Mouse (Mus musculus): ENCODE measurements around the gene Olfr481. TPM values are rescaled to one million over a fixed set of nuclear protein-coding genes. Genes with fewer than 3 reads are reported as not detected.

Gene Olfr481
- total RNA-seq (2021), result not detected in 2 replicates
- long read RNA-seq, experiment 1, result 0 reads
- long read RNA-seq, experiment 2, result 0 reads

- DNase-seq, result no peak
Observed at GRCm38 (mm10) chr7:108079555-108079954, at the start of gene Olfr481. Gene Olfr481, plus strand, starts transcription at chr7:108079855.

GRCm38 (mm10) chr7:108033889-108034288 lies 45.8 kb upstream of the Olfr481 start, which contains the start of gene Olfr478:
Gene Olfr478, minus strand, starts transcription at chr7:108033989.
- DNase-seq, result no peak

GRCm38 (mm10) chr7:108050393-108050792 lies 29.3 kb upstream of the Olfr481 start, which contains the start of gene Olfr479:
Gene Olfr479, plus strand, starts transcription at chr7:108050693.
- no peak for DNase-seq

GRCm38 (mm10) chr7:108067246-108067645 lies 12.4 kb upstream of the Olfr481 start, which contains the start of gene Olfr480:
Gene Olfr480, minus strand, starts transcription at chr7:108067346.
- no peak for DNase-seq

- DNase-seq, result no peak
Observed at GRCm38 (mm10) chr7:108097486-108097885, 17.8 kb downstream of the Olfr481 start, which contains the start of gene Olfr482. Gene Olfr482, minus strand, starts transcription at chr7:108097586.

- DNase-seq, result no peak
Observed at GRCm38 (mm10) chr7:108100549-108100948, 20.9 kb downstream of the Olfr481 start, which contains the start of gene Olfr483. Gene Olfr483, plus strand, starts transcription at chr7:108100849.

- no peak for DNase-seq
Observed at GRCm38 (mm10) chr7:108120681-108121080, 41.0 kb downstream of the Olfr481 start.

- DNase-seq, result no peak
Observed at GRCm38 (mm10) chr7:108121416-108121815, 41.8 kb downstream of the Olfr481 start.

- no peak for DNase-seq
Observed at GRCm38 (mm10) chr7:108127349-108127748, 47.7 kb downstream of the Olfr481 start, which contains the start of gene Olfr484. Gene Olfr484, minus strand, starts transcription at chr7:108127449.

Other genes starting within 250 kb of the Olfr481 start
- not detected in 2 replicates for gene Olfr470, start 232.4 kb upstream of the Olfr481 start, total RNA-seq (2021)
- gene Olfr472, start 182.0 kb upstream of the Olfr481 start, total RNA-seq (2021), result not detected in 2 replicates
- not detected in 2 replicates for gene Olfr473, start 149.4 kb upstream of the Olfr481 start, total RNA-seq (2021)
- not detected in 2 replicates for gene Olfr474, start 125.2 kb upstream of the Olfr481 start, total RNA-seq (2021)
- gene Olfr476, start 115.1 kb upstream of the Olfr481 start, total RNA-seq (2021), result not detected in 2 replicates
- gene Olfr477, start 93.2 kb upstream of the Olfr481 start, total RNA-seq (2021), result not detected in 2 replicates
- not detected in 2 replicates for gene Olfr478, start 45.9 kb upstream of the Olfr481 start, total RNA-seq (2021)
- gene Olfr479, start 29.2 kb upstream of the Olfr481 start, total RNA-seq (2021), result not detected in 2 replicates
- gene Olfr480, start 12.5 kb upstream of the Olfr481 start, total RNA-seq (2021), result not detected in 2 replicates
- 1.7 and 2.4 TPM in 2 replicates for gene Olfr482, start 17.7 kb downstream of the Olfr481 start, total RNA-seq (2021)
- gene Olfr483, start 21.0 kb downstream of the Olfr481 start, total RNA-seq (2021), result not detected in 2 replicates
- gene Olfr484, start 47.6 kb downstream of the Olfr481 start, total RNA-seq (2021), result not detected in 2 replicates
- not detected in 2 replicates for gene Olfr485, start 80.0 kb downstream of the Olfr481 start, total RNA-seq (2021)
- gene Olfr486, start 92.9 kb downstream of the Olfr481 start, total RNA-seq (2021), result not detected in 2 replicates
- not detected in 2 replicates for gene Olfr487, start 134.8 kb downstream of the Olfr481 start, total RNA-seq (2021)
- not detected in 2 replicates for gene Olfr488, start 178.5 kb downstream of the Olfr481 start, total RNA-seq (2021)
- not detected in 2 replicates for gene Olfr490, start 209.1 kb downstream of the Olfr481 start, total RNA-seq (2021)
- gene Olfr491, start 233.6 kb downstream of the Olfr481 start, total RNA-seq (2021), result not detected in 2 replicates
- not detected in 2 replicates for gene Olfr492, start 243.8 kb downstream of the Olfr481 start, total RNA-seq (2021)

Measured in adrenal gland, postnatal 14 days (tissue).